Mouse (Mus musculus) myocyte (in vitro differentiated cells): ENCODE measurements around the gene Itga5.

Experiments used
- CEBPB ChIP-seq: IDR thresholded peaks from 2 replicates; pipeline ENCODE4 v1.6.1; 2011; ENCODE audit warnings: mild to moderate bottlenecking, moderate library complexity; ENCODE audit not compliant: poor library complexity, insufficient read depth, severe bottlenecking
- POLR2A ChIP-seq: IDR thresholded peaks from one replicate; pipeline ENCODE4 v1.6.1; 2011; ENCODE audit warnings: low read depth, mild to moderate bottlenecking, control low read depth, moderate library complexity; ENCODE audit not compliant: insufficient read length

- TF ChIP-seq POLR2A (no peak), CEBPB (no peak)
Observed at GRCm38 (mm10) chr15:103401361-103401760, 34.8 kb upstream of the Itga5 start.
